Mouse (Mus musculus): Measurements from ENCODE around the gene Bid.

GRCm38 (mm10) chr6:120871286-120871685, 45.4 kb downstream of the Bid start:
- TF ChIP-seq CTCF (IDR thresholded peaks at IDR 0.05; ENCODE audit: low read depth): no peak
- no peak for TF ChIP-seq EP300 (IDR thresholded peaks at IDR 0.05; ENCODE audit: low read depth)

All from liver, embryonic 14.5 days (tissue).